In genomic region chr8:118289091-118289490, GRCm38 (mm10) we compare ENCODE assay signal across 21 mouse cellular contexts. TPM values are rescaled to one million over a fixed set of nuclear protein-coding genes. Genes with fewer than 3 reads are reported as not detected.
DNase-seq lines count a peak whose midpoint lies in the region; ATAC-seq and TF ChIP-seq lines count a peak whose summit lies in the region.
"Had no signal": no experiment of that assay in that cellular context is flagged by ENCODE, and none has a peak within 500 bp of the region (broad histone marks: within the 10 kb centered on the region; RNA-seq: fewer than 3 reads in every experiment).

No protein-coding gene starts in this region.

- ATAC-seq in heart, embryonic 14.5 days (ENCODE audit: insufficient number of reproducible peaks, insufficient read depth, low FRiP score, low read depth) = no peak; the same call in 1 of the 2 replicates
- ATAC-seq in heart, embryonic 11.5 days (replicated peaks; ENCODE audit: insufficient number of reproducible peaks, low FRiP score, low TSS enrichment) = no peak
- no peak for ATAC-seq in midbrain, embryonic 11.5 days (ENCODE audit: low FRiP score)
- no peak for ATAC-seq in midbrain, postnatal 0 days (ENCODE audit: low FRiP score)
- ATAC-seq: forebrain, embryonic 16.5 days; hindbrain, embryonic 16.5 days; inflammation-experienced regulatory T-cells, adult 6 months; intestine, postnatal 0 days had no signal

- intact Hi-C loops in gastrocnemius, adult 2 months (cut with DNase I) = loop anchor here (5.0 to 10.0 kb wide), 6 partner anchors 86 to 1103 kb away; partner anchors contain the start of gene Mlycd

- TF ChIP-seq CTCF in gastrocnemius, adult 2 months (IDR thresholded peaks at IDR 0.05) = no peak
- TF ChIP-seq CTCF in midbrain, postnatal 0 days (IDR thresholded peaks at IDR 0.05) = no peak

- 53% methylated on average over 4 of the region's 4 CpGs for WGBS in heart, embryonic 14.5 days
- WGBS in heart, embryonic 11.5 days (ENCODE audit: insufficient replicate concordance) = 64% methylated on average over 4 of the region's 4 CpGs
- 90% methylated on average over 4 of the region's 4 CpGs for WGBS in midbrain, embryonic 11.5 days
- WGBS in midbrain, postnatal 0 days = 90% methylated on average over 4 of the region's 4 CpGs

- no peaks in the 10 kb centered on the region for H3K9me3 ChIP-seq in heart, embryonic 14.5 days (ENCODE audit: control insufficient read depth, low read length)
- H3K9me3 ChIP-seq in heart, embryonic 11.5 days (replicated peaks; ENCODE audit: control insufficient read depth, low read length) = no peaks in the 10 kb centered on the region
- no peaks in the 10 kb centered on the region for H3K9me3 ChIP-seq in midbrain, embryonic 11.5 days (ENCODE audit: control insufficient read depth, low read length)
- no peaks in the 10 kb centered on the region for H3K9me3 ChIP-seq in midbrain, postnatal 0 days (ENCODE audit: low read length)
- H3K9me3 ChIP-seq: embryonic facial prominence, embryonic 13.5 days; forebrain, embryonic 12.5 days; hindbrain, embryonic 12.5 days had no signal

- H3K4me1 ChIP-seq in heart, embryonic 14.5 days (ENCODE audit: control insufficient read depth in 2 of 2, insufficient read depth in 2 of 2, low read length in 2 of 2) = peaks cover 57 to 71% of the 10 kb centered on the region in 2 experiments
- H3K4me1 ChIP-seq in heart, embryonic 11.5 days (ENCODE audit: control insufficient read depth, insufficient read depth, low read length) = peaks cover 55% of the 10 kb centered on the region
- peaks cover 3% of the 10 kb centered on the region for H3K4me1 ChIP-seq in midbrain, embryonic 11.5 days (ENCODE audit: control insufficient read depth, insufficient read depth, low read length)
- peaks cover 11% of the 10 kb centered on the region for H3K4me1 ChIP-seq in midbrain, postnatal 0 days (ENCODE audit: insufficient read depth, low read length)

- H3K27me3 ChIP-seq in heart, embryonic 14.5 days (ENCODE audit: control insufficient read depth, insufficient read depth, low read length) = no peaks in the 10 kb centered on the region
- peaks cover 6% of the 10 kb centered on the region; the same call in 1 of the 2 replicates for H3K27me3 ChIP-seq in heart, embryonic 11.5 days (ENCODE audit: control insufficient read depth, insufficient read depth, low read length)
- peaks cover 17% of the 10 kb centered on the region for H3K27me3 ChIP-seq in midbrain, embryonic 11.5 days (ENCODE audit: control insufficient read depth, insufficient read depth, low read length)
- no peaks in the 10 kb centered on the region for H3K27me3 ChIP-seq in midbrain, postnatal 0 days (ENCODE audit: insufficient read depth, low read length)

- H3K9ac ChIP-seq in heart, embryonic 14.5 days (ENCODE audit: low read length) = no peak overlapping the region
- H3K9ac ChIP-seq in heart, embryonic 11.5 days (ENCODE audit: low read depth, low read length) = no peak overlapping the region
- no peak overlapping the region for H3K9ac ChIP-seq in midbrain, embryonic 11.5 days (ENCODE audit: low read length)
- H3K9ac ChIP-seq in midbrain, postnatal 0 days (replicated peaks; ENCODE audit: low read length, poor library complexity, severe bottlenecking) = no peak overlapping the region
- H3K9ac ChIP-seq: embryonic facial prominence, embryonic 13.5 days; forebrain, embryonic 12.5 days; hindbrain, embryonic 12.5 days had no signal

- no peak overlapping the region for H3K4me2 ChIP-seq in heart, embryonic 14.5 days (ENCODE audit: low read length)
- H3K4me2 ChIP-seq in heart, embryonic 11.5 days = no peak overlapping the region
- no peak overlapping the region for H3K4me2 ChIP-seq in midbrain, embryonic 11.5 days
- no peak overlapping the region for H3K4me2 ChIP-seq in midbrain, postnatal 0 days (ENCODE audit: low read depth, low read length, poor library complexity, severe bottlenecking)
- H3K4me2 ChIP-seq: embryonic facial prominence, embryonic 13.5 days; forebrain, embryonic 12.5 days; hindbrain, embryonic 12.5 days had no signal

- H3K27ac ChIP-seq in gastrocnemius, adult 2 months = peak overlapping the region; percentile 97
- peak overlapping the region; percentile 5 to 44; a peak in 1 of 4 replicates for H3K27ac ChIP-seq in heart, embryonic 14.5 days (replicated peaks in 1 of 2; ENCODE audit: control insufficient read depth in 1 of 2, insufficient read depth in 1 of 2, low read depth in 2 of 2, low read length in 2 of 2)
- H3K27ac ChIP-seq in heart, embryonic 11.5 days (ENCODE audit: low read depth, low read length) = no peak overlapping the region
- no peak overlapping the region for H3K27ac ChIP-seq in midbrain, embryonic 11.5 days (ENCODE audit: low read depth, low read length)
- no peak overlapping the region for H3K27ac ChIP-seq in midbrain, postnatal 0 days (ENCODE audit: low read depth, low read length)
- H3K27ac ChIP-seq: embryonic facial prominence, embryonic 13.5 days; forebrain, embryonic 12.5 days; hindbrain, embryonic 12.5 days had no signal

- no peak for DNase-seq in gastrocnemius, adult 2 months
- no peak for DNase-seq in gastrocnemius, postnatal 25 days
- DNase-seq in midbrain, embryonic 11.5 days (ENCODE audit: low spot score, missing footprints) = peak; percentile 64
- DNase-seq in midbrain, postnatal 0 days (ENCODE audit: low spot score) = no peak
- DNase-seq in cerebellum, postnatal 10 days = no peak
- DNase-seq: adrenal gland, postnatal 14 days; B cell, adult 2 months; cerebellum, adult 11-12 months; cerebellum, adult 9-10 months; cerebellum, postnatal 36 days; gastrocnemius, postnatal 14 days had no signal

- H3K36me3 ChIP-seq in heart, embryonic 14.5 days (ENCODE audit: control insufficient read depth, insufficient read depth, low read length) = no peaks in the 10 kb centered on the region
- no peaks in the 10 kb centered on the region for H3K36me3 ChIP-seq in heart, embryonic 11.5 days (ENCODE audit: control insufficient read depth, insufficient read depth, low read length)
- no peaks in the 10 kb centered on the region for H3K36me3 ChIP-seq in midbrain, embryonic 11.5 days (ENCODE audit: control insufficient read depth, insufficient read depth, low read length)
- H3K36me3 ChIP-seq in midbrain, postnatal 0 days (ENCODE audit: insufficient read depth, low read length) = no peaks in the 10 kb centered on the region
- H3K36me3 ChIP-seq: embryonic facial prominence, embryonic 13.5 days; forebrain, embryonic 12.5 days; hindbrain, embryonic 12.5 days had no signal

- H3K4me3 ChIP-seq in gastrocnemius, adult 2 months = no peak overlapping the region
- H3K4me3 ChIP-seq in heart, embryonic 14.5 days (ENCODE audit: control insufficient read depth in 1 of 2, insufficient read depth in 1 of 2, low read depth in 1 of 2, low read length in 2 of 2) = no peak overlapping the region
- no peak overlapping the region for H3K4me3 ChIP-seq in heart, embryonic 11.5 days (ENCODE audit: low read depth, low read length)
- H3K4me3 ChIP-seq in midbrain, embryonic 11.5 days (ENCODE audit: low read depth, low read length) = no peak overlapping the region
- no peak overlapping the region for H3K4me3 ChIP-seq in midbrain, postnatal 0 days (ENCODE audit: low read depth, low read length)
- H3K4me3 ChIP-seq: embryonic facial prominence, embryonic 13.5 days; forebrain, embryonic 12.5 days; hindbrain, embryonic 12.5 days had no signal

RNA-seq across cellular contexts. Expression of gene Cdh13, which starts 5.6 kb away (rescaled TPM):
- 100 to 1,000 TPM in 1 of 2 experiments, 10 to 100 TPM in 1; 88.3 to 104 TPM for total RNA-seq in gastrocnemius, adult 2 months (2021)
- total RNA-seq in gastrocnemius, postnatal 25 days (2021) = 100 to 1,000 TPM; 102 to 124 TPM
- 94.9 and 109 TPM in 2 replicates for polyA plus RNA-seq in heart, embryonic 14.5 days (2014; fragmentation: Nextera tagmentation; extraction: Ambion mirVana)
- polyA plus RNA-seq in heart, embryonic 11.5 days (2014; fragmentation: Nextera tagmentation; extraction: Ambion mirVana) = 37.1 and 38.2 TPM in 2 replicates
- polyA plus RNA-seq in midbrain, embryonic 11.5 days (2014; fragmentation: Nextera tagmentation; extraction: Ambion mirVana) = 10.8 and 12.2 TPM in 2 replicates
- total RNA-seq in midbrain, postnatal 0 days (2014; rRNA removed) = 183 and 199 TPM in 2 replicates
- 192 and 203 TPM in 2 replicates for polyA plus RNA-seq in midbrain, postnatal 0 days (2015; fragmentation: Nextera tagmentation; extraction: Ambion mirVana)
- total RNA-seq: MEL had no signal

Comparison
In these comparisons a context has a peak if more than half of its experiments do, and no peak if none do; other contexts are left out.
1. H3K27ac ChIP-seq: peak in gastrocnemius, adult 2 months (single experiment) and heart, embryonic 14.5 days (2 of 2); none in heart, embryonic 11.5 days (single experiment), midbrain, embryonic 11.5 days (single experiment) and midbrain, postnatal 0 days (single experiment).